Mouse (Mus musculus) layer of hippocampus, adult 9-11 months (tissue): ENCODE measurements around the gene Lrrc57.
A peak's percentile ranks its signal among the peaks of the same experiment; 100 is the strongest.

Experiments used
- DNase-seq: peaks from one replicate; pipeline ENCODE4 v3.0.0; 2022

Lrrc57 gene

DNA sequence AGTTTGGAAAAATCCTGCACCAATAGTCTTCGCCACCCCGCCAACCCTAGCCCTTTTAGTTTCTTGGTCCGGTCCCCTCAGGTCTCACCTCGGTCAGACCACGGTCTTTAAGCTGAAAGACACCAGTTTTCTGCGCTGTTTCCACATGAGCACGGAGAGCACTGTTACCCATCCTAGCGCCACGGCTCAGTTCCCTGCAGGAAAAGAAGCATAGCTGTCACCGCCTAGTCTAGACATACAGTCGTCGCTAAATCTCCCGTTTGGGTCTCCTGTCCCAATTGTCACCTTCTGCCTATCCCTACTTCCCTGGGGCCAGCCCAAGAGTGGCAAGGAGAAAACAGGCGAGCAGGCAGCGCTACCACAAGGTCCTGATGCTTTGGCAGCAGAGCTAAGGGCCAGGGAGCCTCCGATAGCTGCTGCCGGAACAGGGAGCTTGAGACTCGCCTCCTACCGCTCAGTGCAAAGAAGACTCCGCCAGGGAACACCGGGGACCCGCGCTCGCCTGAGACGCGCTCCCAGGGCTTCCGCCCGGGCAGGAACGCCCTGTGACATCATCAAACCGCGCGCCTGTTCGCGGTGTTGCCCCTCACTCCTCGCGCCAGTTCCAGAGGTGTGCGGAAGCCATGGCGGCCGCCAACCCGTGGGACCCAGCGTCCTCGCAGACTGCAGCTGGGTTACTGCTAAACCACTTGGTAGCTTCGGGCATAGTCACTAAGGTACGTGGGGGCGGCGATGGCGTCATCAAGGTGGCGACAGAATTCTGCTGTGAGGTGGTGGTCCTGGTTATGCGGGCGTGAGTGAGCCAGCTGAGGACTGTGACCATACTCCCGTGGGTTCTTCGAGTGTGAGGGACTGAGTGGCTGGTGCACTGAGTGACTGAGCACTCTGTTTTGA, at the start of gene Lrrc57, which contains the start of gene Haus2:
TSS of gene Lrrc57 (minus strand) at position 691 of the 894 bp plus-strand sequence.
TSS of gene Haus2 (plus strand) at position 554 of the 894 bp plus-strand sequence.
- peak; percentile 89 for DNase-seq

DNA sequence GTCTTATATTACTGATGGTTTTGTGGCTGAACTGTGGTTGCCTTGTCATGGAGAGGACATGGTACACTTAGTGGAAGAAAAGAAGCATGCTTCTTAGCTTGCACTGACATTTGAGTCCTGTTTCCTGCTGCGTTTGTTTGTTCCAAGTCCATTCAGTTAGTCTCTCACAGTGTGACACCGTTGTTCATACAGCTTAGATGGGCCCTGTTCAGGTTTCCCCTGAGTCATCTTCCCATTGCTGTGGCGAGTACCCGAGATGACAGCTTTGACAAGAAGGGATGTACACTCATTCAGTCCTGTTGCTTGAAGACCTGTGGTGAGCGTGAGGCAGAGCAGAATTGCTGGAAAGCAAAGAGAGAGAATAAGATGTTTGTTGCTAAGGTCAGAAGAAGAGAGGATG, 49.2 kb upstream of the Lrrc57 start:
- no peak for DNase-seq

DNA sequence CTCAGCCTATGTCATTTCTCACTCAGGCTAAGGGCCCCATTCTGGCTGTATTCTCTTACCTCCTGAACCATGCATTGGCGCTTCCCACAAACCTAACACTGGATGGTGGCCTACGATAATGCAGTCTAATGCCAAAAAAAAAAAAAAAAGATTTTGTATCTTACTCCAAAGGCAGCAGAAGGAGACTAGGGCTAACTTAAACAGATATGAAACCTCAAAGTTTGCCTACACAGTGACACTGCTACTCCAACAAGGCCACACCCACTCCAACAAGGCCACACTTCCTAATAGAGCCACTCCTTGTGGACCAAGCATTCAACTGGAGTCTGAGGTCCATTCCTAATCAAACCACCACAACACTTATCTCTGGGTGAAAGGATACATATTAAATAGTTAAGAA, 47.4 kb upstream of the Lrrc57 start:
- no peak for DNase-seq

DNA sequence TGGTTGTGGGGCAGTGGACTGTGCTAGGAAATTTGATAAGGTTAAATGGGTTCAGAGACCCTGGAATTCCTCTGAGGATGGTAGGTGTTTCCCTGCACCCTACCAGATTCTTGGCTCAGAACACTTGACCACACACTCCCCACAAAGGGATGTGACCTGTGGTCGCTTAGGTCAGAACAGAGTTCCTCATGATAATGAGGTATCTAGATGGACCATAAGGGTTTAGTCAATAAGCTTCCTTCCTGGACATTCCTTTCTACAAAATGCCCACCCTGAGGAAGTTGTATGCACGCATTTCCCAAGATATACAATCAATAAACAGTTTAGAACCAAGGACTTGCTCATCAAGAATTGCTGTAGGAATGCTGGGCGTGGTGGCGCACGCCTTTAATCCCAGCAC, 46.6 kb upstream of the Lrrc57 start:
- no peak for DNase-seq

DNA sequence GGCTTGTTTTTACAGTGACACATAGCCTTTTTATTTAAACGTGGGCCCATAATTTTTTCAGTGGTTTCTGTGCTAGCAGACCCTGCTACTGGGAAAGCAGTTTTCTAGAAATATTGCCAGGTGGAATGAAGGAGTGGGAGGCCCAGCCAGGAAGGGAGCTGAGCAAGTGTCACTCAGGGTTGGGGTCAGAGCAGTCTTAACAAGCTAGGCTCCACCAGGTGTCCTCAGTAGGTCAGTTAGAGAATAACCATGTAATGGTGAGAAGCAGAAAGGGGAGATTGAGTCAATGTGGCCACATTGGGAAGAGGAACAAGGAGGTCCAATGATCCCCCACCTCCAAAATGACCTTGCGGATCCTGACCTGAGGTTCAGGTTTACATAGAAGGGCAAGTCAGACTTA, 45.4 kb upstream of the Lrrc57 start:
- DNase-seq: no peak

DNA sequence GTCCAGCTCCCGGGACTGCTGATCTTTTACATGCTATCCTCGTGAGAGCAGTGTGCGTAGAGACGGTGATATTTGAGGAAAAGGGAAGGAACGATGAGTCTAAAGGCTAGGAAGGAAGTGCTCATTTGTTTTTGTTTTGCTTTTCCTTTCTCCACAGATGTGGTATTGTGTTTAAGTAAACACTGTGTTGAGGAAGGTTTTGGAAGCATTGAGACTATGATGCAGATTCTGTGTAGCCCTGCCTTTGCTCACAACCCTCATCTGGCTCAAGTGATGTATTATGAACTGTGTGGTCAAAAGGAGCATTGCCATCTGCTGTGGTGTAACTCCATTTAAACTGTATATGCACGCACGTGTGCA, 43.6 kb upstream of the Lrrc57 start:
- no peak for DNase-seq

DNA sequence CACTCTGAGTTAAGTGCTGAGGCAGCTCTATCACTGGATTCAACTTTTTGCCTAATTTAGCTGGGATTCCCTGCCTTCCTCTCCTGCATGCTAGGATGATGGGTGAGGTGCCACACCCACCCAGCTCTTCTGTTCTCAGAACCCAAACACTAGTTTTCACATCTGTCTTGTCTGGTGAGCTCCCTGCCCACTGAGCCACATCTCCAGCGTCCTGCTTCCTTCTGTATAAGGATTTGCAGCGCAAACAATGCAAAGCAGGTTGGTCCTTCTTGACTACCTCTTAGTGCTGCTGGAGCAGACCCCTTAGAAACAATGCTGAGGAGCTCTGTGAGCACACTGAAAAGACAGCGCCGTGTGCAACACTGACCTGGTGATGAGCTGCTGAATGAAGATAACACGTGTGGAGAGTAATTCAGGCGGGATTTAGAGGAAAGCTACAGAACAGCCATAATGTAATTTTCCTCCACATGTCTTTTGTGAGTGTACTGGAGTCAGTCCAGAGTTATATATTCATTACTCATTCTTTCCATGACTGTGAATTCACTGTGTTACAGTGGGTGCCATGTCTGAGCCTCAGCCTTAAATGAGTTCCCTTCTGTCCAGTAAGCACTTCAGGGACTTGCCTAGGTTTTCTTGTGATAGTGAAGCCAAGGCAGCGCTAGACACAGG, 43.1 kb upstream of the Lrrc57 start:
- DNase-seq: no peak

DNA sequence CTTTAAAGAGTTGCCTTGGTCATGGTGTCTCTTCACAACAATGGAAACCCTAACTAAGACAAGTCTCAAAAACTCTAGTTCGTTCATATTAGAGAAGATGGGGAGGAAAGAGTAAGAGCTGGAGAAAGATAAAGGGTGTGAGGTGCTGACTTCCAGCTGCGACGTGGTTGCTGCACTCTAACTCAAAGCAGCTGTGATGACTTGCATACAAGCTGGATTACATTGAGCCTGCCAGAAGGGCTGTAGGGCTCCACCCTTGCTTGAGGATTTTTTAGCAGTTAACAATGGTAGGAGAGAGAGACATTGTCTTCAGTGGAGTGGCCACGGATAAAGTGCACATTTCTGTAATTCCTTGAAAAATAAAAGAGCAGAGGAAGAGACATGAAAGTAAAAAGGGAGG, 37.5 kb upstream of the Lrrc57 start:
- no peak for DNase-seq

DNA sequence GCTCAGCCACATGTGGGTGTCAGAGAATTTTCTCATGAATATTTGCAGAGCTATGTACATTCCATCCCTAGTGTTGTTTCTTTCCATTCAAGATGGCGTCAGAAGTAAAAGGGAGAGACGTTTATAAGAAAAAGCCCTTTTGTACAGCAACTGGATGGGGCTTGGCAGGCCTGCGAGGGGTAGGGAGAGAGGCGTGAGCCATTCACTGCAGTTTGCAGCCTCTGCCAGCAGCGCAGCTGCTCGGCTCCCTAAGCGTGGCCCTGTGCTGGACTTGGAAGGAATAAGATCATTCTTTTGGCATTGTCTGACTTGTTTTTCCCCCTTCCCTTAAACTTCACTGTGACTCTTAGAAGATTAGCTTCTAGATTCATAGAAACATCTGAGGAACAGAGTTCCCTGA, 34.5 kb upstream of the Lrrc57 start:
- peak; percentile 55 for DNase-seq

DNA sequence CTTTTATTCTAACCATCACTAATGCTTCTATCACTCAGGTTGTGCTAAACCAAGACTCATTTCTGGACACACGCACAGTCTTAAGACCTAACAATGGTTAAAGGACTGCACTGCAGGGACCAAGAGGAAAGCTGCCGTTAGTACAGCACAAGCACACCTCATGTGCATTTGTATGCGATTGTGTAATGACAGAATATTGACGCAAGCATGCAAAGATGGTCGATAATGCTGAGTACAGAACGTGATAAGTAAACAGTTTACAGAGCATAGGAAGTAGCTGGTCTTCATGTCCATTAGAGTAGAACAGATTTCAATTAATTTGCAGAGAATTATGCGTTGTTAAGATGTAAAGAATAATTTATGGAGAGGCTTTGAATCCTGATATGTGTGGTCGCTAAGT, 31.5 kb upstream of the Lrrc57 start:
- DNase-seq: no peak

DNA sequence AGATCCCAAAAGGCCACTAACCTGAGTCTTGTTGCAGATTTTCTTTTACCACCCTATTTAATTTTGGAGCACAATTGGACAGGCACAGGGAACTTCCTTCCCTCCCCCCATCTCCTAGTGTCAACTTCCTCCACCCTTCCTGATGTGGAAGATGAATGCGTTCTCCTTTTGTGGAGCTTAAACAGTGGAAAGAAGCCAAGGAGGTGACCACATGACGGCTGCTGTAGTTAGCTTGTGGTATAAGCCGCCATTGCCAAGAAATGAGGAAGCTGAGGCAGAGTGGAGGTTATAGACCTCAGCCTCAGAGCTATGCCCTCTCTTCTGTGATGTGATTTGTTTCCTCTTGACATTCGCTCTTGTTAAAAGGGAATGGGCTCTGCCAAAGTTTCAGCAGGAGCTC, 22.6 kb upstream of the Lrrc57 start:
- DNase-seq: peak; percentile 78

DNA sequence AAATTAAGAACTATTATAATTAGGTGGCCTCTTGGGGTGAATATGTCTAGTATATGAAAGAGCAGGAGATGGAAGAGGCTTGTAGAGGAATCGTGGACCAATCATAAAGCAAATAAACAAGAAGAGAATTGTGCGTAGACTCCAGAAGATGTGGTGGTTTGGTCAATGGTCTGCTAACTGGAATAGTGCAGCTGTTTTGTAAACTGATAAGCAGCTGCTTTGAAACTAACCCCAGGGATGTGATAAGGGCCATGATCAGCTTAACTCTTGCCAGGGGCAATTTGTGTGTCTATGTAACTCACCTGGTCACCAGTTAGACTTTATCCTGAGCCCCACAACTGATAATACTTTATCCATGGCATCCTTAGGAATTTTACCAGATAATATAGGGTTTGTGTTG, 22.2 kb upstream of the Lrrc57 start:
- no peak for DNase-seq

DNA sequence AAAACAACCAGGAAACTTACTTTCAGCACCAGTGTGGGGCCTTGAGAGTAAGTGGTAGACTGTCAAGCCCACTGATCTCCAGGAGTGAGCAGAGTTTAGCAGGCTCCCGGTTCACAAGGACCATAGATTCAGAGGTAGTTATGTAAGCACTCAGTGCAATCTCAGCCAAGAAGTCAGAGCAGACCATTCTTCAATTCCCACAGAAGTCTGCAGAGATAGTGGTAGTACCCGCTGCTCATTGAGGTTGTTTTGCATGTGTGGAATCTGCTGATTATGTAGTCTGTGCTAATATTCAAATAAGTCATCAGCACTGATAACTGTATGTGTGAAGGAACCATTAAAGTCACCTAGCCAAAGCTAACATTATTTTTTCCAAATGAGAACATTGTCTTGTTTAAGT, 21.3 kb upstream of the Lrrc57 start:
- DNase-seq: no peak

DNA sequence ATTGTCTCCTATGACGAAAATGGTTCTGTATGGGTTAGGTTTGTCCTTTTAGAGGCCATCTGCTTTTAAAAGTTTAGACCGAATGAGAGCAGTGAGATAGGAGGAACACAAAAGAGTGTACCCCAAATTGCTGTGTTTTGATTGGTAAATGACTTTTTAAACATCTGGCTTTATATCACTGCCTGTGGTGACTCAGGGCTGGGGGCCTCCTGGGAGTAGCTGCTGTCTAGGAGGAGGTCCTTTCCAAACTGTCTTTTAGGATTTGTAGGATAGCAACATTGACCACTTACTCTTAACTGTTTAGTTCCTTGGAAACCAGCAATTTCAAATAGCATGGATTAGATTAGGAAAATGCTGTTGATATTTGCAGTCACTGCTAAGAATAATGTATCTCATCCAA, 20.9 kb upstream of the Lrrc57 start:
- DNase-seq: no peak

DNA sequence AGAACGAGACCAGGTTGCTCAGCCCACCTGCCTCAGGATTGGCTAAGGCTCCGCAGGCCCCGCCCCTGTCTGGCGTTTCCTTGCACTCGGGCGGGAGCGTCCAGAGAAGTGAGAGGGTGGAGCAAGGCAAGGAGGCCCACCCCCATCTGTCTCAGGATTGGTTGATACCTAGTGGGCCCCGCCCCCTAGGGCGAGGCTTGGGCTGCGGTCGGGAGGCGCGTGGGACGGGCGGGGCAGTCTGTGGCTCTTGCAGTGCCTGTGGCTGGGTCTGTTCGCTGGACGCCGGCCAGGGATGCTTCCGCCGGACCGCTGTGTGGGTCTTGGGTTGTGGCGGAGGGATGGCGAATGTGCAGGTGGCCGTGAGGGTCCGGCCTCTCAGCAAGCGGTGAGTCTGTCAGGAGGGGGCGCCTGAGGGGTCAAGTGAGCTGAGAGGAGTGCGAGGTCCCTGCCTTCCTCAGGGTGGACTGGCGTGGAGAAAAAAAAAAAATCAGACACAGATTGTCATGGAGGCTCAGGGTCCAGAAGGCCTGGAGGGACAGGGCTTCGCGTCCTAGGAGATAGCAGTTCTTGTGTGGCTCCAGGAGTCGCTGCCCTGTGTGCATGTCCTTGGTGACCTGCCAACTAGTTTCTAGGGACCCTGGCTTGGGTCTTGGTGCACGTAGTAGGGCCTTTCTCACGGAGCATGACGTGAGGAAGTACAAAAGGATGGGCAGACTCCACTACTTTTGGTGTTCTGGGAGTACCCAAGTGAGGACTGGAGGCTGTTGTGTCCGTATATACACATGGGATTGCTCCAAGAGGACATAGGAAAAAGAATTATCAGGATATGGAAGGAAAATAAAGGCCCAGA, 19.8 kb upstream of the Lrrc57 start, which contains the start of gene Stard9:
TSS of gene Stard9 (plus strand) at position 236 of the 850 bp plus-strand sequence.
- peak; percentile 99 for DNase-seq

DNA sequence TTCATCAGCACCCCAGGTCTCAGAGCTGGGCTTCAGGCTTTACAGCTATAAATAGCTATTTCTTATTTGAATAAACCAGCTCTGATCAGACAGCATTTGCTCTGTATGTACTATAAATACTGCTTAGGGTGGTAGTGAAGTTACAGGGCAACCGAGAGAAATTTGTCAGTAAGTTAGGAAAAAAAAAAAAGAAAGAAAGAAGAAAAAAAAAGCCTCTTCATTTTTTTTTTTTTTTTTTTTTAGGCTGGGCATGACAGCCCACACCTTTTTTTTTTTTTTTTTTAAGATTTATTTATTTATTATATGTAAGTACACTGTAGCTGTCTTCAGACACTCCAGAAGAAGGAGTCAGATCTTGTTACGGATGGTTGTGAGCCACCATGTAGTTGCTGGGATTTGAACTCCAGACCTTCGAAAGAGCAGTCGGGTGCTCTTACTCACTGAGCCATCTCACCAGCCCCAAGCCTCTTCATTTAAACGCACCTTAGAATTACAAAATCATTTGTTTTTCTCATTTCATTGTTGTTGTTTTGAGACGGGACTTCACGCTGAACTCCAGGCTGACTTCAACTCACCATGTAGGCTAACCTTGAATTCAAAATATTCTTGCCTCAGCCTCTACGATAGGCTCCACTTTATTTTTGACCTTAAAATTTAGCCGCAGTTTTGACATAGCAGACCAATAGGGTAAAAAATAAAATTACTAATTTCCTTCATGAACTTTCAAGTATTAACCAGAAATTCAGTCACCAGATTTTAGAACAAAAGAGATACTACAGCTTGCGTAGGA, 19.0 kb upstream of the Lrrc57 start:
- no peak for DNase-seq

DNA sequence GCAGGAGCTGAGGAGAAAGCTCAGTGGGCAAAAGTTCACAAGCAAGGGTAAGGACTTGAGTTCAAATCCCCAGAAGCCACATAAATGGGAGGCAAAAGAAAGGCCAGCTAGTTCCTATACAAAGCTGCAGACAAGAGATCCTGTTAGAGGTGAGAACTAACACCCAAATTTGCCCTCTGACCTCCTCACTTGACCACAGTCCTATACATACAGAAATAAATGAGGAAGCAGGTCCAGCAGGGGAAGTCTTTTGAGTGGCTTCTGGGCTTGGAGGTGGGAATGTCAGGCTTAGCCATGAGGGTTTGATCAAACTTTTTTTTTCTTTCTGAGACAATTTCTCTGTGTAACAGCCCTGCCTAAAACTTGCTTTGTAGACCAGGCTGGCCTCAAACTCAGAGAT, 13.6 kb upstream of the Lrrc57 start:
- DNase-seq: no peak

DNA sequence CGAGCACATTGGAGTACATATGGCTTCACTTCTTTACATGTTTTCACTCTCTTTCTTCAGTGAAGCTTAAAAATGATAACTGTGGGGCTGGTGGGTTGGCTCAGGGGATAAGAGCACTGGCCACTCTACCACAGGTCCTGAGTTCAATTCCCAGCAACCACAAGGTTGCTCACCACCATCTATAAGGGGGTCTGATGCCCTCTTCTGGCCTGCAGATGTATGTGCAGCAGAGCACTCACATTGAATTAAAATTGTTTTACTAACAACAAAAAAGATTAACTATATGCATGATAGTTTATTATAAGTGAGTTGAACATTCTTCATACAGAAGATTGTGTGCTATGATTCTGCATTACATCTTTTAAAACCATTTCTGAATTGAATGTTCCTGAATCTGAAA, 10.2 kb upstream of the Lrrc57 start:
- DNase-seq: no peak

DNA sequence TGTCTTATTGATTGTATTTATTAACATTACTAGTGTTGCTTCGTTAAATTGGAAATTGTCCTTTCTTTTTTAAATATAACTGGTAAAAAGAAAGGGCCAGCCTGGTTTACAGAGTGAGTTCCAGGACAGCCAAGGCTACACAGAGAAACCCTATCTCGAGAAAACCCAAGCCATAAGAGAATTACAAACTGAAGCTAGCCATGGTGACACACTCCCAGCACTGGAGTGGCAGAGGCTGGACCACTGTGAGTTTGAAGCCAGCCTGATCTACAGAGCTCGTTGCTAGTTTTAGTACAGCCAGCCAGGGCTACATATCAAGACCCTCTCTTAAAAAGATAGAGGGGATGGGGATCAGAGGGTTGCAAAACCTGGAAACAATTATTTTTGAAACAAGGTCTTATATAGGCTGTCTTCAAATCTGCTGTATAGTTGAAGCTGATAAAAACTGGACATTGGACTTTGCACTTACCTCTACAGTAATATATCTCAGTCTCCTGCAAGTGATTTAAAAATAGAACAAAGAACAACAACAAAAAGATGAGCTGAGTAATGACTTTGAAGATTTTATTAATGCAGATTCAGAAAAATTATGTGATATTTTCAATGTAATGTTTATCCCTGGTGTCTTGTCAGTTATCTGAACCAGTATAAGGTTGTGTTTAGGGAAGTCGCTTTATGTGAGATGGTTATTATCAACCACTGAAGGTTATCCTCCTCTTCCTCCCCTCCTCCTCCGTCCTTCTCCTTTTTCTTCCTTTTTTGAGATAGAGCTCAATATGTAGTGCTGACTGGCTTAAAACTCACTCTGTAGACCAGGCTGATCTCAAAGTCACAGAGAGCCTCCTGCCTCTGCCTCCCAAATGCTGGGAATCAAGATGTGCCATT, 7.2 kb upstream of the Lrrc57 start:
- no peak for DNase-seq

DNA sequence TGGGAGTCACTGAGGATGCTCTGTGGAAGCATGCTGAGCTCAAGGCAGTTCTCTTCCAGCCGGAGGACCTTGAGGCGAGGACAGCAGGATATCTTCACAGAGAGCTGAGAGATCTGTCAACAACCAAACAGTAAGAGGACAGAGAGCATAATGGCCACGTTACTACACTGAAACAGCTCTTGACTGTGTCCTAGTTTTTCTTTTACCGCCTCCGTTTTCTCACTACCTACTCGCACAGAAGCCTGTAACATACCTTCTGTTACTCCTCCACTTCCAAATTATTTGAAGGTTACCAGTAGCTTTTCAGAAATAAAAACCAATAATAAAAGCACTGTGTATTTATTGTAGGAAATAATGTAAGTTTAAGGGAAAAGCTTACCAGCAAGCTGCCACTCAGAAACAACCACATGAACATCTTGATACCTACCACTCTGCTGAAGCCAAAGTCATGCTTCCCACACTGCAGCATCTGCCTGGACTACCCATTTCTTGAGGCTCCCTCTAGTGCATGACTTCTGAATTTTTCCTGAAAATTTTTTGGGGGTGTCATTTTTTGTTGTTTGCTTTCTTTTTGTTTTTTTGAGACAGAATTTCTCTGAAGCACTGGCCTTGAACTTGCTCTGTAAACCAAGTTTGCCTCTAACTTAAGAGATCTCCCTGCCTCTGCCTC, 3.2 kb downstream of the Lrrc57 start:
- DNase-seq: peak; percentile 30

DNA sequence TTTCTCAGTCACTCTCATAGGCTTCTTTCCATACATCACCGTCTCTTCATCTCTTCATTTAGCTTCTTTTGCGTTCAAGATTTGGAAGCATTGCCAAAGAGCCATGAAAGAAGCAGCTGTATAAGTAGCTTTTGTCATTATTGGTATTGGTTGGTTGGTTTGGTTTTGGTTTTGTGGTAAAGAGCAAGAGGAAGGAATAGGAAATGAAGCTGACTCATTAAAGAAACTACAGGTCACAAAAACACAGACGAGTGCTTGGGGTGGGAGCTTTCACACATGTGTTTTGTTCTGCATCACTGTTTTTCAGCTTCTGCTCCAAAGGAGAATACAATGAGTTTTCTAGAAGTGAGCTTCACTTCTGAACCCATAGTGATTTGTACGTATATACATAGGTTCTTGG, 9.8 kb downstream of the Lrrc57 start:
- DNase-seq: no peak
